Mouse (Mus musculus) liver (tissue): ENCODE measurements around the gene Ndufb6.
"Not testable (repeated sequence)": the region's sequence is repeated elsewhere in the genome, so short reads cannot be mapped to it uniquely, and the experiment has no call there.

Source experiments
- DNase-seq: peaks from one replicate; pipeline ENCODE4 v3.0.0-alpha.2; 2020; ENCODE audit warnings: mixed read lengths

Gene Ndufb6

GRCm38 (mm10) chr4:40279276-40279900, at the start of gene Ndufb6:
TSS of gene Ndufb6 (minus strand) at chr4:40279421.
- DNase-seq: peak; percentile 96

- DNase-seq: no peak
Measured at GRCm38 (mm10) chr4:40327161-40327560, 47.9 kb upstream of the Ndufb6 start.

GRCm38 (mm10) chr4:40324620-40325019, 45.4 kb upstream of the Ndufb6 start:
- no peak for DNase-seq

GRCm38 (mm10) chr4:40317404-40317803, 38.2 kb upstream of the Ndufb6 start:
- no peak for DNase-seq

GRCm38 (mm10) chr4:40313026-40313425, 33.8 kb upstream of the Ndufb6 start:
- no peak for DNase-seq

- DNase-seq: no peak
Measured at GRCm38 (mm10) chr4:40312213-40312612, 33.0 kb upstream of the Ndufb6 start.

GRCm38 (mm10) chr4:40310796-40311383, 31.7 kb upstream of the Ndufb6 start:
- no peak for DNase-seq

GRCm38 (mm10) chr4:40309682-40310081, 30.5 kb upstream of the Ndufb6 start:
- DNase-seq: no peak

- DNase-seq: no peak
Measured at GRCm38 (mm10) chr4:40302445-40303125, 23.4 kb upstream of the Ndufb6 start.

- DNase-seq: peak; percentile 66
Measured at GRCm38 (mm10) chr4:40301076-40301789, 22.0 kb upstream of the Ndufb6 start.

- no peak for DNase-seq
Measured at GRCm38 (mm10) chr4:40299169-40299568, 19.9 kb upstream of the Ndufb6 start.

- not testable (repeated sequence) for DNase-seq
Measured at GRCm38 (mm10) chr4:40291511-40291910, 12.3 kb upstream of the Ndufb6 start.

GRCm38 (mm10) chr4:40289046-40289445, 9.8 kb upstream of the Ndufb6 start:
- no peak for DNase-seq

- DNase-seq: no peak
Measured at GRCm38 (mm10) chr4:40287415-40287814, 8.2 kb upstream of the Ndufb6 start.

GRCm38 (mm10) chr4:40285582-40285981, 6.4 kb upstream of the Ndufb6 start:
- peak; percentile 60 for DNase-seq

GRCm38 (mm10) chr4:40278880-40279275, 343 bp downstream of the Ndufb6 start:
- DNase-seq: peak; percentile 6

GRCm38 (mm10) chr4:40269430-40270032, 9.7 kb downstream of the Ndufb6 start, which contains the start of the genes Smim27 and Topors:
TSS of gene Smim27 (plus strand) at chr4:40269579.
TSS of gene Topors (minus strand) at chr4:40269850.
- peak; percentile 94 for DNase-seq

- peak; percentile 34 for DNase-seq
Measured at GRCm38 (mm10) chr4:40268835-40269234, 10.4 kb downstream of the Ndufb6 start.

- DNase-seq: peak; percentile 93
Measured at GRCm38 (mm10) chr4:40268204-40268813, 10.9 kb downstream of the Ndufb6 start.

- DNase-seq: no peak
Measured at GRCm38 (mm10) chr4:40267681-40268080, 11.5 kb downstream of the Ndufb6 start.

GRCm38 (mm10) chr4:40264321-40264720, 14.9 kb downstream of the Ndufb6 start:
- DNase-seq: no peak

GRCm38 (mm10) chr4:40254385-40255103, 24.7 kb downstream of the Ndufb6 start:
- no peak for DNase-seq
